Mouse (Mus musculus): Measurements from ENCODE around the gene Hes7.

The Hes7 gene

DNA sequence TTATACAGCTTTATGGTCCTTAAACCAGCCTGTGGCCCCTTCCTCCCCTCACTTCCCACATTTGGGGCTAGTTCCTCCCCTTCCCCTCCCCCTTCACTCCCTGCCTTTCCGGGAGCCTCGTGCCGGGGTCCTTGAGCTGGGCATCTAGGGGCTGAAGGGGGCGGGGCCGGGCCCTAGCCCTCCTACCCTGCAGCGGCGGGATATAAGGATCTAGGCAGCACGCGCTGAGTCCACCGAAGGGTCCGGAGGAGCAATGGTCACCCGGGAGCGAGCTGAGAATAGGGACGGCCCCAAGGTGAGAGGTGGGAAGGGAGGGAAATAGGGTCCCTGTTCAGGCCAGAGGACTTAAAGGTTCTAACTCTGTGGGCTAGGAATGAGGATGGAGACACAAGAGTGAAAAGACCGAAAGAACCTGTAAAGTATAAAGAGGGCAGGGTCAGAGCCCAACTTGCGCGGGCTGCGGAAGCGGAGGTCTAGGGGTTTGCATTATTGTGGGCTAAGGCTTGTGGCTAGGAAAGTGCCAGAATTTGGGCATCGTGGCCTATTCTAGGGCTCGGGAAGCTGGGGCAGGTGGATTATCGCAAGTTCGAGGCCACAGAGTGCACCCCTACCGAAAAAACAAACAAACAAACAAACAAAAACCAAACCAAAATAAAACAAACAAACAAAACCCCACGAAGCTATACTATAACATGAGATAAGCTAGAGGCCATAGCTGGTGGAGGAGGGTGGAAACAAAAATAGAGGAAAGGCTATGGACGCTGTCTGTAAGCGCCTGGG lies at the start of gene Hes7:
Hes7 (plus strand) TSS at position 184 of the 780 bp plus-strand sequence.
- no peak for DNase-seq

DNA sequence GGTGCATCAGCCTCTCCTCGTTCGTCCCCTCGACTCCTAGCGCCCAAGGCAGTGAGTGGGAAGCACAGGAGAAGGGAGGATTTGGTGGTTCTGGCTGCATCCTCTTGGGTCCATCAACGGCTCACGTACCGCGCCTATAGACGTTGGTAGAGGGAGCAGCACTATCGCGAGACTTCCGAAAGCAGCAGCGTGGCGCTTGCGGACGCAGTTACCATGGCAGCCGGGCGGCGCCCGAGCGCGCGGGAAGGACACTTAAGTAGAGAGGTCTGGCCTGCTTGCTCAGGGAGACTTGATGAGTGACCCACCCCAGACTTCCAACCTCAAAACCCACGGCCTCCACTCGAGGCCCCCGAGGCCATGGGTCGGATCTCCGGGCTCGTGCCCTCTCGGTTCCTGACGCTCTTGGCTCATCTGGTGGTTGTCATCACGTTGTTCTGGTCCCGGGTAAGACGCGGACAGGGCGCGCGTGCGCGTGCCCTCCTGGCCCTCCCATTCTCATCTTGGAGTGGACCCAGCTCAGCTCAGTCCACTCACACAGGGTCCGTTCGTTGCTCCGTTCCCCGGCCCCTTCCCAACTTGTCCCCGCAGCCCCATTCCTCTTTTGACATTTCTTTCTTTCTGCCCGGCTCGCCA lies 49.5 kb upstream of the Hes7 start, which contains the start of gene Tmem107:
Tmem107 (plus strand) TSS at position 217 of the 633 bp plus-strand sequence.
- peak; percentile 93 to 94 for DNase-seq

DNA sequence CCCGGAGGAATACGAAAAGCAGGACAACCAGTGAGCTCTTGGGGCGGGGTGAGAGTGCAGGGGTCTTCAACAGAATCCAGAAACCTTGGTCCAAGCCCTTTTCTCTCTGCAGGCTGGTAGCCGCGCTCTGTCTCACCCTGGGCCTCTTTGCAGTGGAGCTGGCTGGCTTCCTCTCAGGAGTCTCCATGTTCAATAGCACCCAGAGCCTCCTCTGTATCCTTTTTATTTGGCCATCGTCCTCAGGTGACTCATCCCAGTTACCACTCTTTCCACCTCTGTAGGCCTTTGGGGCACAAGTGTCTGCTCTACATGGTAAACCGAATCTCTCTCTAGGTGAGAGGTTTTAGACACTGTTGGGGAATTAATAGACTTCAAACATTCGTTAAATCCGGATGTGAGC lies 48.9 kb upstream of the Hes7 start:
- DNase-seq = no peak

DNA sequence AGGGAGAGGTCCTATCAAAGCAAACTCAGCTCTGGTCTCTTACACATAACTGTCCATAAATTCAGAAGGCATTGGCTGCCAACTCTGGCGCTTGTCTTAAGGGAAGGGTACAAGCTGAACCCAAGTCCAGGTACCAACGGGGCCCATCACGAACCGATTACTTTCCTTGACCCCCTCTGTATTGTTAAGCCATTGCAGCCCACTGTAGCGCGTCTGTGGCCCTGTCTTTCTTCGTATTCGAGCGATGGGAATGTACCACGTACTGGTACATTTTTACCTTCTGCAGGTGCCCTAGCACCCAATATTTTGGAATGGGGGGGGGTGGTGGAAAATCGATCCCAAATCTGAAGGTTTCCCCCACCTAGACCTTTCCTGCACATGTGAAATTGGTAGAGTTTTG lies 48.0 kb upstream of the Hes7 start:
- no peak for DNase-seq

DNA sequence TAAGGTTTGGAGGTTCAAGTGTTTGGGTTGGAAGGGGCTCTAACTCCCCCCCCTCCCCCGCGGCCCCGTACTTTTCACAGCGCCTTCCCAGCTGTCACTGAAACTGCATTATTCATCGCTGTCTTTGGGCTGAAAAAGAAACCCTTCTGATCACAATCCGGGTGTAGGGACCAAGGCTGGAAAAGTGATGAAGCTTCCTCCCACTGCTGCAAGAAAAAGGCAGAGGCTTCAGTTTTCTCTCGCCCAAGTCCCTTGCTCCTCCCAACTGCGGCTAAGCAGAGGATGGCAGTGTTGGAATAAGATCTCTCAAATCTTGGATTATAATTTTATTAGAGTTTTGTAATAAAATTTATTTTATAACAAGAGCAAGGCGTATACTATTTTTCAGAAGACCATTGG lies 47.5 kb upstream of the Hes7 start:
- DNase-seq = peak in 1 of 2 experiments; percentile 27

- DNase-seq = peak; percentile 78 to 90
These were observed 46.9 kb upstream of the Hes7 start for GRCm38 (mm10) chr11:69073065-69073888.

DNA sequence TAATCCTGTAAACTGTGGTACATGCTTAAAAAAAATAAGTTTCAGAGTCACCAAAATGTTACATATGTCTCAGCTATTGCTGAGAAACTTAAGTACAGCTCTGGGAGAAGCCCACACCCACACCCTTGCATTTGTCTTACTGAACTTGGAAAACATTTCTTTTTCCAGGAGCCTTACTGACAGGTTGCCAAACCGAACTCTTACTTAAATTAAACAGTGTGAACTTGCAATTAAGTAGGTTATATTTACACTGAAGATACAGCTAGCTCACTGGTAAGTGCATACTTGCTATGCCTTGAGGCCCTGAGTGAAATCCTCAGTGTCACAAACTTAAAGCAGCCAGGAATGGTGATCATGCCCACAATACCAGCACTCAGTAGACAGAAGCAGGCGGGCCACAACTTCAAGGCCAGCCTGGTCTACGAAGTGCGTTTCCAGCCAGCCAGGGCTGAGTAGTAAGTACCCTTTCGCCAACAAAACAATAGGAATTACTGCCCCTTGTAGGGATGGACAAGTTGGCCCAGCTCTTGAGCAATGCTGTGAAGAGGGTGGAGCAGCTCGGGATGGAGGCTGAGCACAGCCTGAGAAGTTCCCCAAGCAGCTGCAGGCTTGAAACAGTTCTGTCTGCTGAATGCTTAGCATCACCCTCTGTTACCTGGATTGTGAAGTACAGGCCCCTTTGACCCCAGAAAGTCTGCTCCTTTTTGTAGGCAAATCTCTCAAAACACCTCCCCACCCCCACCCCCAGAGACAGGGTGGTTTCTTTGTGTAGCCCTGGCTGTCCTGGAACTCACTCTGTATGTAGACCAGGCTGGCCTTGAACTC lies 46.0 kb upstream of the Hes7 start:
- no peak for DNase-seq

DNA sequence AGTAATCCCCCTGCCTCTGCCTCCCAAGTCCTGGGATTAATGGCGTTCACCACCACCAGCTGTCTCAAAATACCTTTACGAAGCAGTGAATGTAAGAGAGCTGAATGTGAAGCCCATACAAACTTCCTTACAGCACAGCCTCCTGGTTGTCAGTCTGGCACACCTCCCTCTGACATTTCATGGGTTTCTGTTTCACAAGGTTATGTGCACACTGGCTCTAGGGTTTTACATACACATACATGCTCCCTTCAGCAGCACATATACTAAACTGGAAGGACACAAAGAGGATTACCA lies 45.5 kb upstream of the Hes7 start:
- DNase-seq = no peak

GRCm38 (mm10) chr11:69075764-69076479 lies 44.3 kb upstream of the Hes7 start:
- DNase-seq = no peak

DNA sequence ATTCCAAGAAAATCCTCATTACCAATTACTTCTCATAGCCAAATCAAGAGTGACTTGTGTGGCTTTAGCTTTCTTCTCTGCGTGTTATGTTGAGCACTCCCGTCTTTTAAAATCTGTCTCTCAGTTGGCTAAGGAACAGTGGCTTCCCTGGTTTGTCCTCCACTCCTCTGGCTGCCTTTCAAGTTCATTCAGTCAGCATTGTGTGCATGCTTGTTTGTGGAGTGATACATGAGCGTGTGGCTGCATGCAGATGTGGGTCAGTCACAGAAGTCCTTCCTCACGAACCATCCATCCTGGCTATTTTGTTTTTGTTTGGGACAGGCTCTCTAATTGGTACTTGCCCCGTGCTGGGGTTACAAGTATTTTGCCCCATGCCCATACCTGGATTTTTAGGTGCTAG lies 43.6 kb upstream of the Hes7 start:
- DNase-seq = no peak

DNA sequence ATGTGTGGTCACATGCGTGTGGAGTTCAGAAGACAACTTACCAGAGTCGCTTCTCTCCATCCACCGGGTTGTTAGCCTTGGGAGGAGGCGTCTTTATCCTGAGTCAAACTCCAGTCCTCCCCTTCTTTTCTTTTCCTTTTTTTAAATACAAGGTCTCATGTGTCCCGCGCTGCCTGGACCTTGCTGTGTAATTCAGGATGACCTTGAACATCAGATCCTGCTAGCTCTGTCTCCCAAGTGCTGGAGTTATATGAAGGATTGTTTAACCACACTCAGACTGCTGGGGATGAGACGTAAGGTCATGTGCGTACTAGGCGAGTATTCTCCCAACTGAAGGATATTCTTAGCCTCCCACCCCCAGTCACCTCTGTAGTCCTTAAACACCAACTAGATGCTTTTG lies 42.9 kb upstream of the Hes7 start:
- no peak for DNase-seq

DNA sequence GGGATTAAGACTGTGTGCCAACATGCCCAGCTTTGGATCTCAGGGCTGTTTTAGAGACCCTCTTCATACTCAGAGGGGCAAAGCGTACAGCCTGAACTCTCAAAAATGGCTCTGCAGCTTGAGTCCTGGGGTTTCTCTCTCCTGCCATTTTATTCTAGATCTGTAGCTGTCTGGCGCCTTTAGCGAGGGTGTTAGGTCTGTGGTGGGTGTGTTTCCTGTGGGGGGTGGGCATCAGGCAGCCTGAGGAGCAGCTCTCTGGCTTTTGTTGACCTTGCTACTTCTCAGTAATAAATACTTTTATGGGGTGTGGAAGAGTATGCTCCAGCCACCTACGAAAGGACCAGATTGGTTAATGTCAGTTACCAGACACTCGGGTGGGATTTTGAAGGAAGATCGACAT lies 42.2 kb upstream of the Hes7 start:
- DNase-seq = no peak

DNA sequence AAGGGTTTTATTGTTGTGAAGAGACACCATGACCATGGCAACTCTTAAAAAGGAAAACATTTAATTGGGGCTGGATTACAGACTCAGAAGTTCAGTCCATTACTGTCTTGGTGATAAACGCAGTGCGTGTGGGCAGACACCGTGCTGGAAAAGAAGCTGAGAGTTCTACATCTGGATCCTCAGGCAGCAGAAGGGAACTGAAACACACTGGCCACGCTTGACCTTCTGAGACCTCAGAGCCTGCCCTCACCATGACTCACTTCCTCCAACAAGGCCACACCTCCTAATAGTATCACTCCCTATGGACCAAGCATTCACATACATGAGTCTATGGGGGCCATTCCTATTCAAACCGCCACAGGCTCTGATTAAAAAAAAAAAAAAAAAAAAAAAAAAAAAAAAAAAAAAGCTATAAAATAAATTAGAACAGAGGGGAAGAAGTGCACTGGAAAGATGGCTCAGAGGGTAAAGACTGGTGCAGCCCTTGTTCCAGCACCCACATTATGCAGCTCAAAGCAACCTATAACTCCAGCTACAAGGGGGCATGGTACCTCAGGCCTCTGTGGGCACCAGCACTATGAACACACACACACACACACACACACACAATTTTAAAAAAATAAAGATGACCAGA lies 41.3 kb upstream of the Hes7 start:
- no peak for DNase-seq

- no peak for DNase-seq
These were observed 39.9 kb upstream of the Hes7 start for GRCm38 (mm10) chr11:69080102-69080854.

- DNase-seq = no peak
These were observed 39.4 kb upstream of the Hes7 start for GRCm38 (mm10) chr11:69080855-69081222.

DNA sequence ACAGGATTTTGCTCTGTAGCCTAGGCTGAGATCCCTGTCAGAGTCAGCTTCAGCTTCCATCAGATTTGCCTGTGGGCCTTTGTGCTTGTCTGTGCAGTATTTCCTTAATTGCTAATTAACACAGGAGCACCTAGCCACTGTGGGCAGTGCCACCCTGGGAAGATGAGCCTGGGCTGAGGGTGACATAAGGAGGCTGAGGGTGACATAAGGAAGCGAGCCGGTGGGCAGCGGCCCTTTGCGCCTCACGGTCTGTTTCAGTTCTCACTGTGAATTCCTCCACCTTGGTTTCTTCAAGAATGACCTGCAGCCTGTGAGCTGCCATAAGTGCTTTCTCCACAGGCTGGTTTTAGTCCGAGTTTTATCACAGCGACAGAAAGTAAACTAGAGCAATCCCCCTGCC lies 38.6 kb upstream of the Hes7 start:
- no peak for DNase-seq

GRCm38 (mm10) chr11:69085608-69086007 lies 34.6 kb upstream of the Hes7 start:
- no peak for DNase-seq

- DNase-seq = no peak
These were observed 33.8 kb upstream of the Hes7 start for GRCm38 (mm10) chr11:69086390-69086789.

DNA sequence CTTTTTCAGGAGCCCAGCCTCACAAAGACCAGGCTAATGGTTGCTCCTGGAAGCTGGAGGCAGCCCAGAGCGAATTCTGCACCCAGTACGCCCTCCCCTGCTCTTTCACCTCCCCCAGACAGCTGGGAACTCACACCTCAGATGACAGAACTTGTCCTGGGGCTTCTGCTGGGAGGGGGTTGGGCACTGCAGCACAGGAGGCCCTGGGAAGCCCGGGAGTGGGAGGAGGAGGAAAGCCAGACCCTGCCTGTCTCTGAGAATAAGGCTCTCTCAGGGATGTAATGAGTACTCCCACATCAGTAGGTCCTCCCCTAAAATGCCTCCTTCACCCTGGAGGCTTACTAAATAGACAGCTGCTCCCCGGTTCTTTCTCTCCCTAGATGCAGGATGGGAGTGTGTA lies 33.1 kb upstream of the Hes7 start:
- no peak for DNase-seq

DNA sequence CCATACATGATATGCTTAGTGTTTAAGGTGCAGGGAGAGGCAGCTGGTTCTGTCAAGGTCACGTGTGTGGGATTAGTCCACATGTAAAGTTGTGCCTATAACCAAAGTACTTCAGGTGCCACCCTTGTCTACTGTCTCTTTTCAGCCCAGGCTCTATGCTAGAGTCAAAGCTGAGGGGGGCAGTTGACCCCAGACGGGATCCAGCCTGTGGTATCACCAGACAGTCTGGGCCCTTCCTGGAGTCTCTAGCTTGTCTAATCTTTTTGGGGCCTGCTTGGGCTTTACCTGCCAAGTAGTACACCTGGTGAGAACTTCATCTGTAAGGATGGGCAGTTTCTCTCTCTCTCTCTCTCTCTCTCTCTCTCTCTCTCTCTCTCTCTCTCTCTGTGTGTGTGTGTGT lies 32.6 kb upstream of the Hes7 start:
- DNase-seq = no peak
